Mouse (Mus musculus) MN1 (cell line): ENCODE measurements at regions not wholly inside any gene's neighbourhood (a gene's known extent, or its start where the extent isn't known, plus 50 kb on each side); places are given as distances from the start of the nearest gene placed in this dataset.
A peak's percentile ranks its signal among the peaks of the same experiment; 100 is the strongest.
"Not testable (repeated sequence)": the region's sequence is repeated elsewhere in the genome, so short reads cannot be mapped to it uniquely, and the experiment has no call there.

Source experiments
- DNase-seq: peaks from one replicate; pipeline ENCODE4 v3.0.0-alpha.2; 2016; ENCODE audit warnings: low spot score

DNA sequence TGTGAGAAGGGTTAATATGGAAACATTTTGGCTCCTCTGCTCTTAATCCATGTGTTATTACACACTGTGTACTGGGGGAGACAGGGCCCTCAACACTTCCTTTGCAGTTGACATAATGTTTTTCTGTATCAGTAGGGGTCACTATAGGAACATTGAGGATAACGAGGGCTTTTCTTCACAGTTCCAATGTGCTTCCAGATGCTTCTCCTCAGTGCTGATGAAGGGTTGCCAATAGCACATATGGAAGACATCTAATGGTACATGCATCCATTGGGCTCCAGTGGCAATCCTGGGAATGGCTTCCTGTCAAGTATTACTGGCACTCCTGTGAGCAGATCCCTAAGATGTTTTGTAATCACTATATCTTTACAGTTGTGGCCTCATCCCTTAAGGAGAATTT is 62.1 kb downstream of the Naa11 start:
- no peak for DNase-seq

DNA sequence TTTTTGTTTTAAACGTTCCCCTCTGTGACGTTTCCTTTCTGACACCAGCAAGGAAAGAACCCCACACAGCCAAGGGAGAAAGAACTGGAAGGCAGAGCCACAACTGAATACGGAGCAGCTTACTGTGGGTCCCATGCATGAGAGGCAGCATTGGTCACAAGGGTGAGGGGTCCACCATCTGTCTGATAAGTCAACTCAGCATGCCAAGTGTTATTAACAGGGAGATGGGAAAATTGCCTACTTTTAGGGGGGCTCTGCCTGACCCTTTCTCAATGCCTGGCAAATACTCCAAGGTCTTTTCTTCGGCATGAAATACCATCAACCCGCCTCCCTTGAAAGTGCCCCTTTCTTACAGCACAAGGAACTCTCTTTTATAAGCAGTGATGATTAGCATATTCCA is 66.3 kb downstream of the Naa11 start:
- DNase-seq, result no peak

DNA sequence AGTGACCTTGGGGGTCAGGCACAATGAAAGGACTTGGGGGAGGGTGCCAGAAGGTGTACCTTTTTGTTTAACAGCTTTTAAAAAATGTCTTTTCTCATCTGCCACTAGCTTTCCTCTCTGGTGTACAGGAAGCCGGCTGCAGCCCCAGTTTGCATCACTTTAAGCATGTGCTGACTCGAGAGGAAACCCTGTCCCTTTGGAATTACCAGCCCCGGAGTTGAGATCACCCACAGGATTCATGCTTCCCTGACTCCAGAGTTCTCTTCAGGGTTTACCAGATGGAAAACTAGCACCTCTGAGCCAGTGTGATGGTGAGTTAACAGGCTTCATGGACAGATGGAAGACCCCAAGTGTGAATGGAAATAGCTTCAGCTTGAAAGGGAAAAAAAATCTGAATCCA is 68.3 kb downstream of the Naa11 start:
- no peak for DNase-seq

DNA sequence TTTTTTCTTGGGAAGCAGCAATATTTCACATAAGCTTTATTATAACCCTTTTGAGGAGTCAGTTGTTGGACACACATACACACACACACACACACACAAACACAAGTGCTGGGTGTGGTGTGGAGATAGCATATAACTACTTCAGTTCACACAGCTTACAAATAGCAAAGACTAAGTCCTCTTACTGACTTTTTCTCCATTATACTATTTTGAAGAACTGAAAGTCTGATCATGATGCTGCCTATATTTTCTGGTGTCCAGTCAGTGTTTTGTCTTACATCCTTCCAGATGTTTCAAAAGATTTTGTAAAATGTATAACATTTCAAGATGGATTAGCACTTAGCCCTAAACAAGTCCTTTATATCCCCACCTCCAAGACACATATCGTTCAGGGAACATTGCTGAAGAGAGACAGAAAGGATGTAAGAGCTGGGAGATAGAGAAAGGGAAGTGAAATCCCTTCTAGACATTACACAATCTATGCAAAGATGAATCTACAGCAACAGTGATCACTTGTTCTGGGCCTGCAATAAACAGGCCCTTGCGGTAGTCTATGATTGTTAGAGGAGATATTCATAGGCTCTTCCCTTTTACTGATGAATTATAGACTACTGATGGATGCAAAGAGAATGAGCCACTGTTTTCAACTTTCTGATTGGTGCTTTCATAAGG is 72.2 kb downstream of the Naa11 start:
- DNase-seq, result no peak

DNA sequence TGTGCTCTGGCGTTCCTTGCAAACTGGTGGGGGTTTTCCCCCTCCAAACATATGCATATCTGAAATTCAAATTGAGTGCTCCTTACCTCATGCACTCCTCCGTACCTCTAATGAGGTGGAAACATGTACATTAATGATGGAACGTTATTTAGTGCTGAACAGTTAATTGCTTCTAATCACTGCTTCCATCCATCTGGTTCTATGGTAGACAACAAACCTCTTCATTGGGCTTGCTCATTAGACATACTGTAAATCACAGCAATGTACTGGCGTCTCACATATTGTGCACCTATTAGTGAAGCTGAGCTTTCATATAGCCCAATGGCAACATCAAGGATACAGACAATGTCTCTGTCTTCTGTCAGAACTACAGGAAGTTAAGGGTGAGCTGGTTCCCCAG is 85.3 kb downstream of the Naa11 start:
- DNase-seq, result no peak

DNA sequence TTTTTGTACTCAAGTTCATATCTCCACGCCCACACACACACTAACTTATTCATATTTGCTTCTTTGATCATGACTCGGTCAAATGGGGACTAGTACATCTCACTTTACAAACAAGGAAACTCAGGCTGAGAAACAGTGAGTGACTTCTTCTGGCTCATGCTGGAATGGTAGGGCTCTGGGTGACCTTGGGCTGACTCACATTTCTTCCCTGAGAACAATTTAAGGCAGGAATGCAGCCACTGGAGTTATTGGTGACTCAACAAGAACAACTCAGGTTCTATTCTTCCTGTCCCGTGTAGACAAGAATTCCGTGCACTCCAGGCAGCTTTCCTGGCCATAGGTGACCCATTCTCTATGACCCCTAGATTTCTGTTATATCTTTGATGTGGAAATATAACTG is 87.3 kb downstream of the Naa11 start:
- DNase-seq, result no peak

DNA sequence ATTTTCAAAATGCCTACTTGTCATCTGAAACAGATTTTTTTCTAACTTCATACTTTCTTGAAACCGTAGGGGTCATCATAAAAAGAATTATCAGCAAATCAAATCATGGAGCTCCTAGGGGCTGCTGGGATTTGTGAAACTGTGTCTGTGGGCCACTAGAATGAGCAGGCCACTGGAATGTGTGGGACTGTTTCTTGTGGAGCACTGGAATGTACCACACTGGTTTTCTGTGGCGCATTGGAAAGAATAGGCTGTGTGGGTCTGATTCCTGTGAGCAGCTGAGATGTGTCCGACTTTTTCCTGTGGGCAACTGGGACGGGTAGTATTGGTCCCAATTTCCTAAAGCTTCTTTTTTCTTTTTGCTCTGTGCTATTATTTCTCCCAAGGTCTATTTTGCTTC is 90.6 kb downstream of the Naa11 start:
- no peak for DNase-seq

DNA sequence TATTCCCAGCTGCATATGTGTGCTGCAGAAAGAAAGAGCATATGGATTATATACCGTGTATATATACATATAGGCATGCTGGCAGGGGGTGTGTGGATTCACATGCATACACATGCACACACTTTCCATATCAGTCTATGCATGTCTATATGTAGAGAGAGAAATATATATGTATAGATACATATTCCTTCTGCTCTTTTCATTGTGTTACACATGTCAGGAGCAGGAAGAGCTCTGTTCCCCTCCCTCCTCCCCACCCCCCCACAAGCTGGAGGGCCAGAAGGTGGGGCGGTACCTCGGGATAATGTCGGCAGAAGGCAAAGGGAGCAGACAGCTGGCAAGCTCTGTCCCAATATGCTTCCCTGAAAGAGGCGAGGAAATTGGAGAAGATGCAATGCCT is 91.3 kb downstream of the Naa11 start:
- no peak for DNase-seq

DNA sequence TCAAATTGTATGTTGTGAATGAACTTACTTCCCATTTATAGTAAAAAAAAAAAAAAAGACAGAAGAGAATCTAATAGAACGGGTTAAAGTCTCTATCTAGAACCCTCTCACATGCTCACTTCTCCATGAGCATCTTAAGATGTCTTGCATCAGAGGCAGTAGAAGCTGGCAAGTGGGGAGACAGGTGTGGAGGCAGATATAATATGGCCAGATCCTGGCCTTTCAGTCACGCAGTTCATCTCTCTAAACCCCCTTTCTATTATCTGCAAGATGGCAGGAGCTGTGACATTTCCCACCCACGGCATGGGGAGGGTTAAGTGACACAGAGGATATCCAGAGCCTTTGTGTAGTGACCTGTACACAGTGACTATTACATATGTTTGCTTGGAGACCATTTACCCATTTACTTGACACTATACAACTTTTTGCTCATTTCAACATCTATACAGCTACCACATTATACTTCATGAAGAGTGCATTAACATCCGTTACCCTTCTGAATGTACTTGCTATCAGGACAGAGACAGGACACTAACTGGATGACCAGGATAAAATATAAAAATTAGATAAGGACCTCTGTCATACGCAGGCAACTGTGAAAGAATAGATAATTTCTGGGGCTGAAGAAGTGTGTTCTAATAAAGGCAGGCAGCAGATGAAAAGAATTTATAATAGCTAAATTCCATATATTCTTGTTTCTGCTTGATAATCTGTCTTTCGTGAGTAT is 91.9 kb downstream of the Naa11 start:
- DNase-seq, result no peak

DNA sequence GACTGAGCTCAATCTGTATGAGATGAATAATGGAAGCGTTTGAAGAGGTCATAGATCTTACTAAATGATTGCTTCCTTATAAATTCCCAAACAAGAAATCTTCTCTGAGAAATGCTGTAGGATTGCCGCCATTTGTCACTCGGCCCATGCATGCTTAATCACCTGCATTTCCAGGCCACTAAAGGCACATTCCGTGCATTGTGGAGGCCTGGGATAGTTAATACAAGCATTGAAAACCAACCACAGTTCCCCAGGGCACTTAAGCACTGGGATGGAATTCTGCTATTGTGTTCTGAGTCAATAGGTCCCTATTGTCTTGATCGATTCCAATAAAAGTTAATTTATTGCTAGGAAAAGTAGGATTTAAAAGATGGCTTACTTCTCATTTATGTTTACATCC is 92.5 kb downstream of the Naa11 start:
- DNase-seq, result no peak

DNA sequence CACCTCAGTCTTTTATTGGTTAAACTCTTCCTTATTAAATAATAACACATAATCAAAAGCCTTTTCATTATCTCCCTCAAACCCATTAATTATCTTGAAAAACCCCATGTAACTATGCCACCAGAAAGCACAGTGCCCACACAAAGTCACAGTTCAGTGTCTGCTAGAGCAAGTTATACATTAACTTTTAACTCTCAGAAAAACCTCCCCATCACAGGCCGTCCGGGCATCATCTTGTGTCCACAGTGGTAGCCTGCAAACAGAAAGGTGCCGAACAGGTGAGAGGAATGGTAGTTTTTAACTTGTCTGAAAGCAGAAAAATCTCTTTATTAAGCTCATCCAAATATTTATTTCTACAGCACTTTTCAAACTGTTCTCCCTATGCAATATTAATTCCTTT is 96.0 kb downstream of the Naa11 start:
- no peak for DNase-seq

DNA sequence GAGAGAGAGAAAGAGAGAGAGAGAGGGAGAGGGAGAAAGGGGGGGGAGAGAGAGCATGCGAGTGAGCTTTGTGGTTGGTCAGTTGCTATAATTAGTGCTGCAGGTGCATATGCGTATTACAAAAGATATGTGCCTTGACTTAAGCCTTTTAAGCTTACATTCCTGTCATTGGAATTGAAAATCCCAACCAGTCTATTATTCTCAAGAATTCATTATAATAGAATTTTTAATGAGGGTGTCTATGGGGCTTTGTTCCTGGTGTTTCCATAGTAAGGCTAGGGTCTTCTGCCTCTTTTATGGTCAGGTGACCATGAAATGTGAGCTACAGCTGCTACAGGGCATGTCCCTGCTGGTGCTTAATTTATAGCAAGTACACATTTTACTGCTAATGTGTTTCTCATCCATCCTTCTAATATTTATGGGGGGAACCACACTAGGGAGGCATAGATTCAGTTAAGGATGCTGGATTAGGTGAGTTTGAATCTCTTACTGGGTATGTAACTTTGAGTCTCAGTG is 102.0 kb downstream of the Naa11 start:
- no peak for DNase-seq

DNA sequence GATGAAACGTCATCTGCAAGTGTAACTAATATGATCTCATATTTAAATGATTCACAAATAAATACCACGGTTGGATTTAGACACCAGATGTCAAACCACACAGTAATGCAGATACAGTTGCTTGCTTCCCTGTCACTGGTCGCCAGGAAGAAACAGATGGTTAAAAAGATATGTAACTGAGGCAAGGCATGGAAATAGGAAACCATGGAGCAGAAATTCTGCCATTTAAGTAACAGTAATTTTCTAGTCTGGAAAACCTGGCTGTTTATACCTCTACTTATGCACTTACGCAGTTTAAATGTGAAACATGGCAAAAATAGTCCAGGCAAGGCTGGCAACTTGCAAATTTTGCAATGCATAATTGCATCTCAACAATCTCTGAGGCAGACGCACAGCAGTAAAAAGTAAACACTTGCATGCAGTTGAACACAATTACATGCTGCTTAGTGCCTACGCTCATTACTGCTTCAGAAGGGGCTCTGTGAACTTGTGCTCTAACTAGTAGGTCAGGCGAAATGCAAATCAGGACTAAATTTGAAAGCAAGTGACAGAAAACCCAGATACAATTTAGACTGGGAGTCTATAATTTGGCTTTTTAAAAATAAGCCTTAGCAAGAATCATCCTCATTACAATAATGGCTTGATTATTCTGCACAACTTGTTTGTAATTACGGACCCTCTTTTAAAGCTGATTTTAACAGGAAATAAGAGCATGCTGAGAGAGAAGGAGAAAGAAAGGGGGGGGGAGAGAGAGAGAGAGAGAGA is 102.6 kb downstream of the Naa11 start:
- no peak for DNase-seq

DNA sequence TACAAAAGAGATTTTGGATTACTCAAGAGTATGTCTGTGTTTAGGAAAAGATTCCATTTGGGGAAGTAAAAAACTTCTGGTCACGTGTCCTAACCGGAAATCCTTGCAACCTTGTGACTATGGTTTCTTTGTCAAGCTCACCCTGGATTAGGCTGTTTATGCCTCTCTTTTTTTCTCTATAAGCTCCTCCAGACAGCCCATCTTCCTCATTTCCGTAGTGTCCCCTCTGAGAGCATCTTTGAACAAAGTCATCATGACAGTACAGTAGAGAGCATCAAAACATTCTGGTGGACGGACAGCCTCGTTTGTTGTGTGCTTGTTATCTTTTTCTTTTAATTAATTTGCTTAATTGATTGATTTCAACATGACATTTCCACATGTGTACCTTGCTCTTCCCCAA is 112.7 kb downstream of the Naa11 start:
- no peak for DNase-seq

DNA sequence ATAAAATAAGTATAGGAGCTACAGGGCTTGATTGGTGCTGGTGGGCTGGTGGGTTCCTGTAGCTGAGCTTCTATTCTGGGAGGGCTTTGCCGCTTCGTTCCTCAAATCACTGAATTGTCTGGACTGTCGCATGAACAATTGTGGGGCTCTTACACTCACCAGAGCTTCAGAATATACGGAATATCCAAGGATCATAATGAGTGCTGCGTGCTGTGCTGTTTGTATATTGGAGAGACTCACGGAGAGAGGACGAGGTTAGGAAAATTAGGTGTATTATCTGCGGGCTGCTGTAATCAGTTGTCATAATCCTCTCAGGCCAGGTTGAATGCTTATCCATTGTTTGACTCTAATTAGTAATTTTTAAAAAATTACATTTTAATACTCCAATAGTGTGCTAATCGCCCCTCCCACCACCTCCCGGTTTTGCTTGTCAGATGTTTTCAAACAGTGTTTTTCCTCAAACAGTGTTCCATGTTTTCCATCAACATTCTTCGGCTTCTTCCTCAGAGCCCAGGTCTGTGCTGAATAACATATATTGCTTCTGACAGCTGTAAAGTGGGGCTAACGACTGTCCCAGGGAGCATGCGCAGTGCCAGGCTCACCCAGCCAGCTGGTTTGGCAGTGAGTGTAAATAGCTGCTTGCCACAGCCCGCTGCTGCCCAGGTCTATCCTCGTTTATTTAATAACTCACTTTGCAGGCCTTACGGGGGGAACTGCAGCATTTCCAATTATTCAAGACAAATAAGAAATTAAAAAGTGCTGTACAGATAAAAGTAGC is 114.2 kb downstream of the Naa11 start:
- DNase-seq, result peak; percentile 6

DNA sequence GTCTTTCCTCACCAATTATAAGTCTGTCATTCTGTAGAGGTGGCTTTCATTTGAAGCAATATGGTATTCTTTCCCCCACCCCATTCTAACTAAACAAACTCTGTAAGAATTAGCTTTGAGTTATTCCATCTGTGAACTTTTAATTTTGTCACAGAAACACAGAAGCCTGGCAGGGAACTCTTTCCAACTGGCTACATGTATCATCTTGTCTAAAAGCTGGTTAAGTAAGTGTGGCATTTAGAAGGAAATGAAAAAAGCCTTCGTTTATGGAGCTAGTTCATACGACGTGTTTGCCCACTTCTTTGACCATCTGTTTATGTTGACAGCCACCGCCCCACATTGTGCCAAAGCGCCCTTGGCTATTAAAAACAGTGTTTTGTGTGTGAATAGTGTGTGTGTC is 115.5 kb downstream of the Naa11 start:
- no peak for DNase-seq

DNA sequence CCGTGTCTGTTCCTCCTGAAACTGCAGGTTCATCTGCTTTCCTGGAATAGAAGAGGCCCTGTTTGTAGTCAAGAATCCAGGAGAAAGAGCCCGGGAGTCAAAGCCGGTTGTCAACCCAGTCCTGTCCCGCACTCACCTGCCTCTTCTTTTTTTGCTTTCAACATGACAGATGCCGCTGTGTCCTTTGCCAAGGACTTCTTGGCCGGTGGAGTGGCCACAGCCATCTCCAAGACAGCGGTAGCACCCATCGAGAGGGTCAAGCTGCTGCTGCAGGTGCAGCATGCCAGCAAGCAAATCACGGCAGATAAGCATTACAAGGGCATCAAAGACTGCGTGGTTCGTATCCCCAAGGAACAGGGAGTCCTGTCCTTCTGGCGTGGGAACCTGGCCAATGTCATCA is 127.5 kb downstream of the Naa11 start:
- not testable (repeated sequence) for DNase-seq

DNA sequence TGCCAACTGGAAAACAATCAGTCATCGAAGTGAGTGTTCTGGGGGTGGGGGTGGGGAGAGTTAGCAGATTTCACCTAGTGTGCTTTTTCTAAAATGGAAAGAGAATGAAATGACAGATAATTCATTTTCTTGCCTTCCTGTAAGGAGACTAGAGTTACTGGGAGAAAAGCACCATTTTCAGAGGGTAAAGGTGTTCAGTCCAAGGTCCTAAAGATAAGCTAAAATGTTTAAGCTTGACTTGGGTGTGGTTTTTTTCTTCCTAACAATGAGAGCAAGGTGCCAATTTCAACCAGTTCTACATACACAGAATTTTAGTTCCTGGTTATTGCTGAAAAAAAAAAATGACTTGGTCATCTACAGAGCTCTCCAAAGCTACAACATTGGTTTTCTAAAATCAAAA is 135.1 kb downstream of the Naa11 start:
- no peak for DNase-seq

DNA sequence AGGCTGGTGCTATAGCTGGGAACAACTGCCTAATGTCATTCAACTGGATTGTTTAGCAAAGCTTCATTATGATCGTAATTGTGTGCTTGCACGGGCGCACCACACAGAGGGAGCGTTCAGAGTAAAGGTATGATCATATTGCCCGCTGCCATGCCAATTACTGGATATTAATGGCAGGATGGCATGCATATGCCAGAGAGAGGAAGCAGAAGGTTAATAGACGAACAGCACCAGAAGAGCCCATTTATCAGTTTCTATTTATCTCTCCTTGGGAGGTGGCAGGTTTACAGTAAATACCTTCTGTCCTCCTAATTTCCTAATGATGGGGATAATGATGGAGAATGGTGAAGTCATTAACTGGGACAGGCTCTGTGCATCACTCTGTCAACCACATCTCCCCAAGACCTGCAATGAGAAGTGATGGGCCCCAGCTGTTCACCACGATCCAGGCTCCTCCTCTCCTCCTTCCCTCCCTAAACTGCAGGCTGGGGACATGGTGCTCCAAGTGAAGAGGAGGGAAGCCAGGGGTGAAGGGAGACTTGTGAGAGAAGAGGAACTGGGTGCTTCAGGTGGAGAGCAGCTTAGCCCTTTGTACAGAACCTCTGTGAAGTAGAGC is 135.6 kb downstream of the Naa11 start:
- no peak for DNase-seq

DNA sequence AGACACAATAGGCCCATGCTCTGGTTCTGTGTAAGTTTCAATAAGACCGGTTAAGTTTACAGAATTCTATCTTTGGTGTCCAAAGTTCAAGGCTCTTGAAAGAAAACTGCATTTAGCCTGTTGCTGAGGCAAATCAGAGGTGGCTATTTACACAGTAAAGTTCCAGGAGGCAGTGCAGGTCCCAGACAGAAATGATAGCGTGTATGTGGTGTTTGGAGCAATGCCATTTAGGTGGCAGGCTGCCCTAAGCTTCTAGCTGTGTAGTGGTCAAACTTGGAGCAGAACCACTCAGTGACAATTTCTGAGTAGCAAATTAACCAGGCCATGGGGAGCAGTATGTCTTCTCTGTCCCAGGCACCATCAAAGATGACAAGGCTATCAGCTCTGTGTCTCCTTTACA is 125.5 kb upstream of the Paqr3 start:
- DNase-seq, result no peak

DNA sequence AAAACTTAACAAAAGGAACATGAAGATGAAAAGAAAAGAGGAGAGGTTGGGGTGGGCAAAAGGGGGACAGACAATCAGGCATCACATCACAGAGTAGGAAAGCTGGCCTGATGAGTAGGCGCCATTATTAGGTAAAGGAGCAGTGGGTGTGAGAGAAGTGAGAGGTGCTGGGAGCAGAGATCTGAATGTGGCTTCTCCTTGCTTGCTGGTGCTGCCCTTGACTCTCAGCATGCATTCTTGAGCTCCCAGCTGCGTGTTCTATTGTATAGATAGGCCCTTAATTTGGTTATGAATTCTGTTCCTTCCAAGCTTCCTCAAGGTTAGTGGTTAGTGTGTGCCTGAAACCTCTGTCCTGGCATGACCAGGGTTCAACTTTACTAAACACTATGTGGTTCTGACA is 115.0 kb upstream of the Paqr3 start:
- DNase-seq, result no peak
